Mouse (Mus musculus) spleen, embryonic (tissue): ENCODE data around the gene Uvrag.

Source experiments
- CTCF ChIA-PET: fragments of 350-600 bp; sonication (Branson Sonifier 250); formaldehyde crosslinking; loops from one replicate; lab custom pipeline; 2022; lab: Charles Lee

The Uvrag gene

GRCm38 (mm10) chr7:99166159-99166558 is 25.2 kb upstream of the Uvrag start:
- CTCF ChIA-PET: interaction anchor here (0.7 kb wide), 1 partner anchor 10 kb away, joined by 3 read pairs; no protein-coding TSS in a partner anchor

GRCm38 (mm10) chr7:99164873-99165410 is 24.0 kb upstream of the Uvrag start:
- CTCF ChIA-PET: no interaction called here

GRCm38 (mm10) chr7:99162462-99162861 is 21.5 kb upstream of the Uvrag start:
- CTCF ChIA-PET: no interaction called here

DNA sequence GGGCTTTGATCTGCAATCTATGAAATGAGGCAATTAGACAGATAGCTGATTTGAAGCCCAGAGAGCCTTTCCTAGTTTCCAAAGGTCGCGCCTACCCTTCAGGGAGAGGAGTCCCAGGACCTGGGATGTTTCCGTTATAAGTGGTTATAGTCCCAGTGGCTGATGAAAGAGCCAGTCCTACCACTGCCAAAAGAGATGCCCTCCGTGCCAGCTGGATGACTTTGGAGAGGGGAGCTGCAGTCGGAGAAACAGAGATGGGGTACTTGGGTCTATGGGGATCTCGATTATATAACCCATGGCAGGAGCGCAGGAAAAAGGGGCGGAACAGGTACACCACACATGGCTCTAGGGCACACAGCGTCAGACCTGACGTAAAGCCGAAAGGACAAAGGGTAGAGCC is 21.0 kb upstream of the Uvrag start:
- CTCF ChIA-PET: no interaction called here

GRCm38 (mm10) chr7:99161529-99161928 is 20.6 kb upstream of the Uvrag start:
- CTCF ChIA-PET: interaction anchor here (0.9 kb wide), 1 partner anchor 131 kb away, joined by 5 read pairs; no protein-coding TSS in a partner anchor

GRCm38 (mm10) chr7:99160995-99161394 is 20.1 kb upstream of the Uvrag start:
- CTCF ChIA-PET: interaction anchor here (0.9 kb wide), 1 partner anchor 130 kb away, joined by 5 read pairs; no protein-coding TSS in a partner anchor

GRCm38 (mm10) chr7:99159446-99159845 is 18.5 kb upstream of the Uvrag start:
- CTCF ChIA-PET: interaction anchor here (0.8 kb wide), 1 partner anchor 52 kb away, joined by 4 read pairs; no protein-coding TSS in a partner anchor

- CTCF ChIA-PET: interaction anchor here (0.8 kb wide), 1 partner anchor 51 kb away, joined by 4 read pairs; no protein-coding TSS in a partner anchor
Observed at GRCm38 (mm10) chr7:99158904-99159303, 18.0 kb upstream of the Uvrag start.

GRCm38 (mm10) chr7:99158011-99158410 is 17.1 kb upstream of the Uvrag start:
- CTCF ChIA-PET: no interaction called here

GRCm38 (mm10) chr7:99156737-99157136 is 15.8 kb upstream of the Uvrag start:
- CTCF ChIA-PET: interaction anchor here (0.6 kb wide), 1 partner anchor 10 kb away, joined by 3 read pairs; no protein-coding TSS in a partner anchor

- CTCF ChIA-PET: interaction anchor here (1.1 kb wide), 1 partner anchor 15 kb away, joined by 8 read pairs; the partner anchor contains the start of gene Uvrag
Observed at GRCm38 (mm10) chr7:99155311-99156289, 14.7 kb upstream of the Uvrag start.

- CTCF ChIA-PET: interaction anchor here (0.5 to 1.1 kb wide), 2 partner anchors 14 to 44 kb away, joined by 3 to 8 read pairs; partner anchors contain the start of gene Uvrag
Observed at GRCm38 (mm10) chr7:99154648-99155151, 13.8 kb upstream of the Uvrag start.

DNA sequence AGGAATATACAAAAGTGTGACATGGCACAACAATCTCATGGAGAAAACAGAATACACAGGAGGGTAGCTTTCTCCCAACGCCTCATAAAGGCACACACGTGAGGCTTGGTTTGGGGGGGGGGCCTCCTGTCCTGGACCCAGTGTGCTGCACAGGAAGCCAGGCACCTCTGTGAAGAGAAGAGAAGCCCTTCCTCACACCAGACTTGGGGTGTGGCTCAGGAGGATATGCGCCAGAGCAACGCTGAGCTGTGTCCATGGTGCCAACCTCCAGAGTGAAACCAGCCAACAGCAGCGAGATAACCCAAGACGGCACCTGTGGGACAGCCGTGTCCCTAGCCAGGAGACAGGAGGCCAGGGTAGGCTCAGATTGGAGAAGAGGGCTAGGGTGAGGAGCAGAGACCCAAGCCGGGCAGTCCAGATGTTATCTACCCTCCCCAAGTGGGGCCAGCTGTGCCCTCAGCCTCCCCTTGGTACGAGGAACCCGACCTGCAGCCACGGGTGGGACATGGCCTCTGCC is 12.8 kb upstream of the Uvrag start:
- CTCF ChIA-PET: interaction anchor here (0.6 kb wide), 2 partner anchors 228 to 1696 kb away, joined by 3 to 8 read pairs; no protein-coding TSS in a partner anchor

- CTCF ChIA-PET: interaction anchor here (0.6 to 1.2 kb wide), 4 partner anchors 22 to 55 kb away, joined by 3 to 9 read pairs (median 4); no protein-coding TSS in a partner anchor
Observed at GRCm38 (mm10) chr7:99152756-99153155, 11.8 kb upstream of the Uvrag start.

DNA sequence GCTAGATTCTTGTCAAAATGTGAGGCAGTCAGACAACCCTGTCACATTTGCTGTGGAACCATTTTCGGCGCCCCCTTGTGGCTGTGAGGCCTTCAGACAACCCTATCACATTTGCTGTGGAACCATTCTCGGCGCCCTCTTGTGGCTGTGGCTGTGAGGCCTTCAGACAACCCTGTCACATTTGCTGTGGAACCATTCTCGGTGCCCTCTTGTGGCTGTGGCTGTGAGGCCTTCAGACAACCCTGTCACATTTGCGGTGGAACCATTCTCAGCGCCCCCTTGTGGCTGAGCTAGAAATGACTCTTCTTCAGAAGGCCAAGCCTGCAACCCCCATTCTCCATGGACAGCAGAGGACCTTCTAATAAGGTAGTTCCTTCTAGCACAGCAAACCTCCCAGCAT is 10.4 kb upstream of the Uvrag start:
- CTCF ChIA-PET: interaction anchor here (0.6 to 3.5 kb wide), 4 partner anchors 30 to 61 kb away, joined by 3 to 17 read pairs (median 6); no protein-coding TSS in a partner anchor

GRCm38 (mm10) chr7:99149017-99149416 is 8.1 kb upstream of the Uvrag start:
- CTCF ChIA-PET: interaction anchor here (0.5 to 3.5 kb wide), 3 partner anchors 8 to 42 kb away, joined by 3 to 17 read pairs (median 7); partner anchors contain the start of gene Uvrag

DNA sequence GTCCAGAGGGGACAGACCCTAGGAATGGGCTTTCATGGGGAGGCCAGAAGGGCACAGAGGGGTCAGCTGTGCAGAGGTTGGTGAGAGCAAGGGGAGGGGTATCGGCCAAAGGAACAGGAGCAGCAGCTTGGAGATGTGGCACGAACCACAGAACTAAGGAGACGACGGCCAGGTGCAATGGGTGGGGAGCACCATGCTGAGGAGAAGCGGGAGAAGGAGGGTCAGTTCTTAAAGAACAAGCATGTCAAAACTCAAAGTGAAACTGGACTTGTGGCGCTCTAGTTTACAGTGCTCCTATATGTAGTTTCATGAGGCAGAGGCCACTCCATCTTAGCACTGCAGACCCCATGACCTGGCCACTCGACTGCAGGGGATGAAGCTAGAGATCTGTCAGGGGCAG is 6.6 kb upstream of the Uvrag start:
- CTCF ChIA-PET: interaction anchor here (0.9 to 1.0 kb wide), 2 partner anchors 26 to 39 kb away, joined by 3 read pairs; no protein-coding TSS in a partner anchor

DNA sequence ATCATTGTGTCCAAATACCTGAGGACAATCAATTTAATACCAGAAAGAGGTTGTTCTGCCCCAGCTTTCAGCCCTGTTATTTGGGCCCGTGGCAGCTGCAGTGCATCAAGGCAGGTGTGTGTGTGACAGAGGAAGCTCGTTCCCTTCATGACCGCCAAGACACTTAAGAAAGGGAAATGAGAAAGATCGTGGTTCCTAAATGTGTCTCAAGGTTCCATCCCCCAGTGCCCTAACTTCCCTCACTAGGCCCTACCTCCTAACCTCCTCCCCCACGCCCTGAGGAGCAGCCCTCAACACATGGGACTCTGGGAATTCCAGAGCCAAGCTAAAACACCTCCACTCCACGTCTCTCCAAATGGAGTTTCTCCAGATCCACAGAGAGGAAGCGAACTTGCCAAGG is 6.0 kb upstream of the Uvrag start:
- CTCF ChIA-PET: interaction anchor here (0.9 to 1.0 kb wide), 2 partner anchors 25 to 39 kb away, joined by 3 read pairs; no protein-coding TSS in a partner anchor

DNA sequence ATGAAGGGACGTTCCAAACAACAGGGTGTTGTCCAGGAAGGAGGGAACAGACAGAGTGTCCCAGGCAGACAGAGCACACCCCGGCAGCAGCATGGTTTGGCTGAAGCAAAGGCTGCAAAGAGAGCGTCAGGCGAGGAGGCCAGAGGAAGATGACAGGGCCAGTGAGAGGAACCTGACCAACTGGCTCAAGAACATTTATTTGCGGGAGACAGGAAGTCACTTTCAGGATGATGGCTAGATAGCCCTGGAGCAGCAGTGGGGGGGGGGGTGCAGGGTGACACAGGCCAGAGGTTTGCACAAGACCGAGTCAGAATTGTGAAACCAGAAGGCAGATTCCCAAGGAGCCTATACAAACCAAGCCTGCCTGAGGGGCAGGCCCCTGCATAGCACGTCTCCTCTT is 5.1 kb upstream of the Uvrag start:
- CTCF ChIA-PET: no interaction called here

DNA sequence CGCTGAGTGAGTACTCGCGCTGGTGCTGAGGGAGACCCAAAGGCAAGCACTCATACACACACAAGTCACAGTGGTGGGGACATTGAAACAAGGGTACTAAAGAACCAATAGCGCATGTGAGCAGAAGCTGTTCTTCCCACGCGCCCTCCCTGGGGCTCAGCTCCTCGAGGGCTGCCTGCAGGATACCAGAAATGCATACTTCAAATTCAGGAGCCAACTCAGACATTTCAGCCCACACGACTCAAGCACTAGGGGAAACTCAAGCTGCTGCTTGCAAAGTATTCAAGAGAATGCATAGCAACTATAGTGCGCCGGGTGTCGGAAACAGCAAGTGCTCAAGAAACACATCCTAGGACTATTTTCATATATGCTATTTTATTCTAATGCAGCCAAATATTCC is 3.7 kb upstream of the Uvrag start:
- CTCF ChIA-PET: no interaction called here

- CTCF ChIA-PET: no interaction called here
Observed at GRCm38 (mm10) chr7:99143244-99143643, 2.3 kb upstream of the Uvrag start.
